Mouse (Mus musculus) granulocyte monocyte progenitor cell, adult 5-6 weeks (primary cell): ENCODE data around the gene Aff3. TPM values are rescaled to one million over a fixed set of nuclear protein-coding genes. Genes with fewer than 3 reads are reported as not detected.

Experiments
- ATAC-seq: replicated peaks from 2 replicates; pipeline ENCODE4 v1.8.0; 2016; ENCODE audit warnings: mild to moderate bottlenecking, moderate TSS enrichment, inconsistent platforms; ENCODE audit not compliant: poor library complexity, severe bottlenecking
- total RNA-seq, 2 experiments: library from RNA; stranded (forward) in 1 of 2; stranded (reverse) in 1 of 2; fragments of 200-712, 200-1000 nt in 1 of 2; fragments of >200 nt in 1 of 2; fragmentation: Nextera tagmentation in 1 of 2; gene quantifications; 2 replicates each; pipeline ENCODE4 v1.2.3; 2014 to 2017

Aff3 gene
- total RNA-seq, 2 experiments from 2014 or later: 19.1 to 31.5 TPM

DNA sequence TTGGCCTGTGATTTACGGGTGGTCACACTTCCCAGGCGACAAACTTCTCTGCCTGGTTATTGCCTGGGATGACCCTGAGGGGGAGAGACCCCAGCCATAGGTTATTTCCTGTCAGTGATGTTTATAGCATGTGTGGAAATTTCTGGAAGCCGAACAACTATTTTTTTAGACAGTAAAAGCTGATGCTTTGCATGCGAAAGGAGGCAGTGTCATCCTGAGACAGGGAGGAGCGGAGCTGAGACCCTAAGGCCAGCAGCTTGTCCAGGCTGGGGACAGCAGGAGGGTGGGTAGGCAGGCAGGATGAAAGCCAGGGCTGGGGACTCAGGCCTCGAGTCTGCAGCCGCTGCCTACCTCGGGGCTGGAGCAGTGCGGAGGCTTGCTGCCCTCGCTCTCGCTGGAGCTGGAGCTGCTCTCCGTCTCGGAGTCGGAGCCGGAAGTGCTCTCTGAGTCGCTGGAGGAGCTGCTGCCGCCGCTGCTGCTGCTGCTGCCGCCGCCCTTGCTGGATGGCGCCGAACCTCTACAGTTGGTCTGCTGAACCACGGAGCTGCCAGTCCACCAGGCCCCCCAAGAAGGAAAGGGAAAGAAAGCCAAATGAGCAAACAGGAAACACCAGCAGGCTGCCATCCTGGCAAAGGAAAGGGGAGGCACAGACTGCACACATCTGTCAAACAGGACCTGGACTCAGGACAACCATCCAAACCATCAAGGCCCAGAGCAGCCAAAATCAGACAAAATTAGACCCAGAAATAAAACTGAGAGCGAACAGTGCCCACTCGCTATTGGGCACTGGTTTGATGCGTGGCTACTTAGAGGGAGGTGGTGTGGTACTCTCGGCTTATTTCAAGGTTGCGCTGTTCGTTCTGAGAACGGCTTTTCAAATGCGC, 446.6 kb downstream of the Aff3 start:
- ATAC-seq: no peak

DNA sequence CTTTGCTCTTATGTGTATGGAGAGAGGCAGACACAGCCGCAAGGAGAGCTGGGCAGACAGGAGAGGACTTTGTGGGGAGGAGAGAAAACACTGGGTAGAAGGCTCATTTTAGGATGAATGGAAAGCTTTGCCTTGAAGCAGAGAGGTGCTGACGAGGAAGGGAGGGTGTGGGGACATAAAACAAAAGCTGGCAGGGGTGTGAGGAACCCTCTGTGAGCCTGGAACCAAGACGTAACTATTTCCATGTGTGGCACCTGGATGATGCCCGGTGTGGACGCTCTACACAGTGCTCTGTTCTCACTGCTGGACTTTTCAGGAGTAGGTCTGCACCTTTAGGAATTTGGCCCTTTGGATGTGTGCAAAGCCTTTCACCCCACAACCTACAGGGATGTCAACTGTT, 447.7 kb downstream of the Aff3 start:
- ATAC-seq: no peak

DNA sequence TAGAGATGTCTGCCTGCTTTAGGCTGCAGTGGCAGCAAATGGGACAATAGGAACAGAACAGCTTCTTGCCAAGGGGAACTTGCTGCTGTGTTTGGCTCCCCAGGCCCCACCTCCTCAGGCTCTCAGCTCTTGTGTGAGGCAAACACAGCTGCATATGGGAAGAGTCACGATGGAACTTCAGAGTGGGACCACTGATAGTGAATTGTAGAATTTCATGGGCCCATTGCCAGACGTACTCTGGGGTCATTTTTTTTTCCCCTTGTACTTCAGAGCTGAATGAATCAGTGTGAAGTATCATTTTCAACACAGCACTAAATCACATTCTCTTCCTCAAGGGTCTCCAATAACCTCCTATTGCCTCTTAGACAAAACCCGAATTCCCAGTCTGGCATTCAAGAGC, 451.4 kb downstream of the Aff3 start:
- ATAC-seq: no peak

DNA sequence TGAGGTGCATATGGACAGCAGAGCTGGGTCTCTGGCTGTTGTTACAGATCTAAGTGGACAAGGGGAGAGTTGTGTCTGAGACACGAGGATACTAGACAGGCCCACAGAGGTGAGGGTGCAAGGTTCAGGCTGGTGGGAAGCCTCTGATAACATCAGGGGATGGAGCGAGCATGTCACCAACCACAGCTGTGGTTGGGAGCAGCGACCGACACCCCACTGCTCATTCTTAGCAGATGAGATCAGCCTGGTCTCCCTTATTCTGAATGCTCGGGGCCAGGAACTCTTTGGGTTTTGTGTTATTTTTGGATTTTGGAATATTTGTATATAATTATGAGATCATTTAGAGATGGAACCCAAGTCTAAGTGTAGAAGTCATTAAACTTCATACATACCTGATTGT, 452.4 kb downstream of the Aff3 start:
- ATAC-seq: no peak

DNA sequence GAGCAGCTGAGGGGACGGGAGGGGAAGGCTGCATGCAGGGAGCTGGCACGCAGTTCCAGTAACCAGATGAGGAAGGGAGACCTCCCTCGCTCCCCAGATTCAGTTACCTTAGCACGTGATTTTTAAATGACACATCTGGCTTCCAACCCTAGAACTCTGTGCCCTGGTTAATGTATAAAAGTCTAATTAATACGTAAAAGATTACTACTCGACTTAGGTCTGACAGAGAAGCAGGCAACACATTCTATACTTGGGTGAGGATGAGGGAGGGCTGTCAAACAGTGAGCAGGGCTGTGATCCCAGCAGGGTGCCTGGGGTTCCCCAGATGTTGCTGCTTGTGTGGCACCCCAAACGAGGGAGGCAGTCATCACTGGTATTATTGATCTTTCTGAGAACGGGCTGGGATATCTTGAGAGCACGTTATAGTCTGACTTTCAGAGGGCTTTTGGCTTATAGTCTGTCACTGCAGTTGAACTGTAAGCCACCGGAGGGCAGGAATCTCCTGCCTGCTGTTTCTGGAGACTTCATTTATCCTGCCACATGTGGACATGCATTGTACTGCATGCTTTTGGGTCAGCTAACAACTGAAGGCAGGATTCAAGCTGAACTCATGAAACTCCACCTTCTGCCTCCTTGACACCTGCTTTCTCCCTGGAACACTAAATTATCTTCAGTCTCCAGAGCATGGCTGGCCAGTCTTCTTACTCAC, 462.1 kb downstream of the Aff3 start:
- peak; percentile 42 for ATAC-seq

DNA sequence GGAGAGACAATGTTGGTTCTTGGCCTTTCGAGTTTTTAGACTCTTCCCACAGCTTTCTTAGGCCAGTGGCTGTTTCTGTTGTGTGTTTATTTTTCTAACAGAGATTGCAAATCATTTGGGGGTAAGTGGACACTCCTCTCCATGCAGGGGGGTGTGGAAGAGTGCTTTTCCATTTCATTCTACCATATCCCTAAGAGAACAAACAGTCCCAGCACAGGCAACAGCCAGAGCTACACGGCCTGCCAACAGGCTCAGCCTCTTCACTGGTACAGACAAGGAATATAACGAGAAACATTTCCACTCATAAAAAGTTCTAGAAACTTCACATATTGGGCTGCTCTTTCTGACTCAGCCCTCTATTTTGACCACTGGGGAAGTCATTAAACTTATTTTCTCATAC, 463.0 kb downstream of the Aff3 start:
- no peak for ATAC-seq

DNA sequence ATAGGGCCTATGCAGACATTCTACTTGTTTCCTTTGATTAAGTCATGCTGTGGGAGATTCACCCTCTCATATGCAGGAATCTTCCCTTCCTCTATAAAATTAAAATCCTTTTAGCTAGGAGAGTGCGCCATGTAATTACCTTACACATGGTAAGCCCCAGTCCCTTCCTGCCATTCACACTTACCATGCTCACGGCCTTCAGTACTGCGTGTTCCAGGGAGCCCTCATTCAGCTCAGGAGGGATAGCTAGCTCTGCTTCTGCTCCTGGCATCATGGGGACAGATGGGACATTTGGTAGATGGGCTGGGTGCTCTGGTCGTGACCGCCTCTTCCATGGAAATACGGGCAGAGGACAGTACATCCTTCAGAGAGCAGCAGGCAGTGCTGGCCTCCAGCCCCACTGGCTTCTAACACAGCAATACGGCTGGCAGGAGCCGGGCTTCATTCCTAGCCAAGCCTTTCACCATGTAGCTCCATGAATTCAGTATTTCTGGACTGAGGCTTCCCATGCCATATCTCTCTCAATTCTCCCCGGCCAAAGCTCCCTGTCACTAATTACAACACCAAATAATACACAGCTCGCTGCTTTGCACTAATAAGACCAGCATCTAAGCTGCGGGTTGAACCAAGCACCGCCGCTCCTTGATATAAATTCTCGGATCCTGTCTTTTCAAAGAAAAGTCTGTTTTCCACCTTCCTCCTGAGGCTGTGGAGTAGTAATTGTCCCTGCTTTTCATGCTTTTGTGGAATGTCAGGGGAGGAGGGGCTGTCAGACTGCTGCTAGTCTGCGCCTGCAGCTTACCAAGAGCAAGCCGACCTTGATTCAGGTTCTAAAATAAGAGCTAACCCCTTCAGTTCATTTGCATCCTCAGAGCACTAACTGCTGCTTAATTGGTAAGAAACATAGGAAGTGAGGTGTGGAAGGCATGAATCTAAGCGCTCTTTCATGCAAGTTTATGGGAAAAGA, 464.8 kb downstream of the Aff3 start:
- no peak for ATAC-seq

DNA sequence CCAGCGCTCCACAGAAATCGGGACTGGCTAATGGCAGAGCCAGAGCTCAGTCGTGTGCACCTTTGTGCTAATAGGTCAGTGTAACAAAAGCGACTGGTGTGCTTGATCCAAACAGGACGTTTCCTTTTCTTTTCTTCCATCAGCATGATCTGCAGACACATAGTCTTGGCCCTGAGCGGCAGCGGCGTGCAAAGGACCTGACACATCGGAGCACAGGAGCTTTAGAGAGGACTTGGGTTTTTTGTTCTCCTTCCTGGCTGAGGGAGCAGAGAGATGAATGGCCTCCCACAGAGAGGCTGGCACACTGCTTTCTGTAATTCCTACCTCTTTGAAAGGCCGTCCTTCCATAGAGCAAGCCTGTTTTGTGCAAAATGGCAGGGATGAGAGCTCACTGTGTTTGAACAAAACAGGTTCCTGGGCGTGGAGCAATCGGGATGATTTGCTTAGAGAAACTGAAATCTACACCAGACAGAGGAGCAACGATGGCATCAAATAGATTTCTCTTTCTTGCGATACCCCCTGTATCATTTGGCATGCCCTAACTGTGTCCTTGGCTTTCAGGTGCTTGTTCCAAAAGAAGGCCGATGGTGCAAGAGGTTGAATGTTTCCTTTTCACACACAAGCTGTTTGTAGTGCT, 466.2 kb downstream of the Aff3 start:
- no peak for ATAC-seq

DNA sequence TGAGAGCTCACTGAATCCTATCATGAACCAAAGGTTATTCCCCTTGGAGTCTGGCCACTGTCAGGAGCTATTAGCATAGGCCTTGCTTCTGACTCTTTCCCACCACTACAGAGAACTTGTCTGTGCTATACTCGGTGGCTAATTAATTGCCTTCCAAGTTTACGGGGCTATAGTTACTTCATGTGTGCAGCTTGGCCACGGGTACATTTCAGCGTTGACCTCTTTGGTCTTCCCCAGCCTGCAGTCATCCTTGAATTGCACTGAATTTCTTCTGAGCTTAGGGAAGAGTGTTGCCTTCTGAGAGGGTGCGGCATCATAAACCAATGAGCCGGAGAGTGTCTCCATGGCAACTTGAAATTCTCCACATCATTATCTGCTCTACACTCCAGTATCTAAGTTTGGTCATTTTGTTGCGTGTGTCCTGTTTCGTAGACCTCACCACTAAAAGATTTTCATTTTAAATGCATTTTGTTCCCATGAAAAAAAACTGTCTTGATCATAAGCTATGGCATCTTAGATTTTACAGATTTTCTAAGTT, 467.5 kb downstream of the Aff3 start:
- no peak for ATAC-seq

DNA sequence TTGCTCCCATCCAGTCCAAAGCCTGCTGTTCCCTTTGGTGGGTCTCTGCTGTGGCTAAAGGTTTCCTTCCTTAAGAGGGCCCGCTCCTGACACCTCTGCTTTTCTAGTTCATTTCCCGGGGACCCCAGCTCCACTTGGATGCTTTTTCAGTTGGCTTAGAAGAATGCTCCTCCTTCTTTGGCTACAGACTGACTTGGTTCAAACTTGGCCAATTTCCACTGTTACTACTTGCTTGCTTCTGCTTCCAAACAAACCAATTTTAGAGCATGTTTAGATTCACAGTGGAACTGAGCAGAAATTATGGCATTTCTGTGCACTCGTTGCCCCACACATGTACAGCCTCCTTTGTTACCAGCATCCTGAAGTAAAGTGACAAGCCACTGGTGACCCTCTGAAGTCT, 469.0 kb downstream of the Aff3 start:
- no peak for ATAC-seq

DNA sequence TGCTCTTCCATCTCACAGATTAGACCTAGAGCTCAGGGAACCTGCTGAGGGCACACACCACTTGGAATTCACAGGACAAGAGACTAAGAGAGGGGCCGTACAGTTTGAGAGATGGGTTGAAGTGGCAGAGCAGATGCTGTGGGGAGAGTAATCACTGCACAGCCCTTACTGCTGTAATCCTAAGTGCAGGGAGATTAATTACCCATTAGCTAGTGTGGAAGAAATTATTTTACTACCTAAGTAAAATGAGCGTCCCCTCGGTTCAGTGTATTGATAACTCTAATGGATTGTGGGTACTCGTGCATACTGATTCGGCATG, 478.6 kb downstream of the Aff3 start:
- ATAC-seq: no peak

DNA sequence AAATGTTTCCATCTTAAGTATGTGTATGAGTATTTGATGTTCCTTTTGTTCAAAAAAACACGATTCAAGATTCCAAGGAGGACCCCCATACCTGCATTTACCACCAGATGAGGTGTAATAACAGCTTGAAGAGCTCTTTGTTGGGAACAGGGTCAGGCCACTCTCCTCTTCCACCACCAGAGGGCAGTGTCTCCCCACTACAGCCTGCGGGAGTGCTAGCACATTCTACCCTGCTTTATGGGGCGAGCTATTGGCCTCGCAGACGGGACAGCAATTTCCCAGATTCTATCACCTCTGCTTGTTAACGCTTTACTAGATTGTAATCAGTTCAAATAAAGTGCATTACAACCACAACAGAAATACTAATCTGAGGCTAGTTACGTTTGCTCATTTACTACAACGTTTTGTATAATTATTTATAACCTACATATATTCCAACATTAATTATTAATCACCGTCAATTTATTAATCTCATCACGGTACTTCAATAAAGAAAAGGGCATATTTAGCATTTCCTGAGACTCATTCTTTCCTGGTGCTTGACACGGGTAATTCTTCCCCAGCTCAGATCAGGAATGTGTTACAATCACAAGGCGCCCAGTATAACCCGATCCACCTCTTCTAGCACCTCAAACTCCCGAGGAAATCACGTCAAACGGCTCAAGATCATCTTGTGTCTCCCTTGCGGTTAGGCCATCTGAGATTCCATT, 479.1 kb downstream of the Aff3 start:
- ATAC-seq: peak; percentile 91

DNA sequence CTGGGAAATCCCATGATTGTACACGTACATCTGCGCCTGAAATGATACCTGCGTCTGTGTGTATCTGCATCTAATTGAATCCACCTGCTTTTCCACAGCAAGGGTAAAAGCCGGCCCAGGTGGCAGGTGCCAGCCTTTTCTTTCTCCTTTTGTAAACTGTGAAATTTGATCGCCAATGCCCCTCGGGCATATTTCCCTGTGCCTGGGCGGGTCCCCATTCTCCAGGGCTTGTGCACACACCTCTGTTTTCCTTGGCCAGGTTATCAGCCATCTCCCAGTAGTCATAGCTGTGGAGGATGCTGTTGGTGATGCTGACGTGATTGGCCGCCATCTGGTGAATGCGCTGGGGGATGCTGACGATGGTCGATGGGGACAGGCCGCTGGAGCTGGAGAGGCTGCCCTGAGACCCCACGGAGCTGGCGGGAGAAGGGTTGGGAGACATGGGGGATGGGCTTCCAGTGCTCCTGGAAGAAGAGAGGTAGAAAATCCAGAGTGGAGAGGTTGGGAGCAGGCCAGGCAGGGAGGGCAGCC, 483.7 kb downstream of the Aff3 start:
- no peak for ATAC-seq

DNA sequence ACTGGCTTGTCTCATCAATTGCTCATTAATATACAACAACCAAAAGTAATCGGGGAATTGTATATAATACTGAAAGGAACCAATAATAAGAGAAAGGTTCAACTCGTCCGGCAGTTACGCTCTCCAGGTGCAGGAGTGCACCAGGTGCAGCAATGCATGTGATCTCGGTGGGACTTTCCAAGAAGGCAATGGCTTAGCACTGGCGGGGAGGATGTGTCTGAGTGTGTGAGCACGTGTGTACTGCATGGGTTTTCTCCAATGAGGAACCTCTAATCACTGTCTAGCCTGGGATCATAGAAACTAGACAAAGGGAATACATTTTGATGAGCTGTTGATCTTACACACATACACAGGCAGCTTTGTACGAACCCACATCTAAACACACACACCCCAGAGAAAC, 485.8 kb downstream of the Aff3 start:
- ATAC-seq: no peak

DNA sequence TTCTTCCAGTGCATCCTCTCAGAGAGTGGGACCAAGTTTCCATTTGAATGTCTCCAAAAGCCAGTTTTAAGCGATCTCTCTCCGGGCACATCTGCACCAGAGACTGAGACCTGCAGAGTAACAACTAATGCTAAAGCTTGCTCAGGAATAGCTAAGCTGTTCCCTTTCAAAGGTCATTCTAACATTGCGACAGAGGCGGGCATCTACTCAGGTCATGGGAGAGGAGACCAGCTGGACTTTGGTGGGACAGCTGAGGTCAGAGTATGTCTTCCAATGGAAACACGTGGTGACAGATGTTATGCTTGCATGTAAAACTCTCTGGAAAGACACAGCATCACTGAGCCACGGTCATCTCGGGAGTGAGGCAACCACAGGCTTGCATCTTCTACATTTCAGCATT, 488.7 kb downstream of the Aff3 start:
- ATAC-seq: no peak

DNA sequence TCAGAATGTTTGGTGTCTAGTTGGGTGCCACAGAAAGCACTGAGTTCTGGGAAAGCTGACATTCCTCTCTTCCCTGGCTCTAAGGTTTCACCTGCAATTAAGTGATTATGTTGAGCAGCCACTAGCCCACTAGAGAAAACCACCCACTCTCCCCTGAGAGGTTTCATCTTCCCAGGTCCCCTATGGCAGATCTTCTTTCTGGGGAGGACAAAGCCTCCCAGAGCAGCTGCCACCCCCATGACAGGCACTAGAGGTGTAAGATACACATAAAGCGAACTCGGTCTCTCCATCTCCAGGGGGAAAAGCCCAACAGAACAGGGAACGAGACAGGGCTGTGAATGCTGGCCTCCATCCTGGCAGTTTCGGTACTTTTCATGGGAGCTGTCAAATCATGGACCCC, 492.9 kb downstream of the Aff3 start:
- no peak for ATAC-seq

DNA sequence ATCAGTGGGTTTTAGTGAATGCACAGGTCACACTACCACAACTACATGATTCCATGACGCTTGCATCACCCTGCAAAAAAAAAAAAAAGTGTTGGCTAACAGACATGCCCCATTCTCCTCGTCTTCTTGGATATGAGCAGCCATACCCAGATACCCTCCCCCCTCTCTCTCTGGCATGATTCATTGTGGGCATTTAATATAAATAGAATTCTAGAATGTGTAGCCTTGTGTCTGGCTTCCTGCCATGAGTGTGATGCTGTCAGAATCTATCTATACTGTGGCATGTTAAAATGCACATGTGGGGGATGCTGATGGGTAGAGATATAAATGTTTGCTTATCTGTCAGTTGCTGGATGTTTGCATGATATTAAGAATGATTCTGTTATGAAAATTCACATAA, 499.1 kb downstream of the Aff3 start:
- no peak for ATAC-seq

DNA sequence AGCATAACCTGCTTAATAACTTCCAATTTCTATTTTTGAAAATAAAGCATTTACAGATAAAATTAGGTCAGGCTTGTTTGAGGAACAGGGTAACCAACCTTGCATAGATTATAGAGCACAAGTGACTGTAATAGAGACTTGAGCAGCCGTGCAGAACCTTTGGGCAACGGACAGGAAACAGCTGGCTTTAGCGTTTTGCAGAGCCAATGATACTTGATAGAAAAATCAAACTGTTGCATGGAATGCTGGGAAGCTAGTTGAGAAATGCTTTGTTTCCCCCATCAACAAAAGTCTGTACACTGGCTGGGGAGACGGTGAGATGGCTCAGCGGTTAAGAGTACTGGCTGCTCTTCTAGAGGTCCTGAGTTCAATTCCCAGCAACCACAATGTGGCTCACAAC, 514.7 kb downstream of the Aff3 start:
- ATAC-seq: no peak

DNA sequence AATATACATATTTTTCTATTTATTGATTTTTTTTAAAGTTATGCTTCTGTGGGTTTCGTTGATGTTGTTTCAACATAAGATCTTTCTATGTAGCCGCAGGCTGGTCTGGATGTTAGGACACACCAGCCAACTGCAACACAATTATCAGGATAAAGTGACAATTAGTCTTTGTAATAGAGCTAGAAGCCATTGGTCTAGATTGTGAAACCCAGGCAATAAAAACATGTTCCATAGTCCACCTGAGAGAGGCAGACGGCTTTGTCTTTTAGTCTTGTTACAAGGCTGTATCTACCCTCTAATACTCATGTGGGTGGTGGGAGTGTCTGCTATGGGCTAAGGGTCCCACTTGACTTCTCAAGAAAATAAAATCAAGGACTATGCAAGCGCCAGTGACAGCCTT, 518.7 kb downstream of the Aff3 start:
- no peak for ATAC-seq
